Mouse (Mus musculus) retina, adult 2 months (tissue): ENCODE results near the gene Phkg2.
A peak's percentile ranks its signal among the peaks of the same experiment; 100 is the strongest.
"Not testable (repeated sequence)": the region's sequence is repeated elsewhere in the genome, so short reads cannot be mapped to it uniquely, and the experiment has no call there.

Experiments
- DNase-seq: peaks from one replicate; pipeline ENCODE4 v3.0.0-alpha.2; 2012; ENCODE audit warnings: low read depth, low spot score

Phkg2 gene

DNA sequence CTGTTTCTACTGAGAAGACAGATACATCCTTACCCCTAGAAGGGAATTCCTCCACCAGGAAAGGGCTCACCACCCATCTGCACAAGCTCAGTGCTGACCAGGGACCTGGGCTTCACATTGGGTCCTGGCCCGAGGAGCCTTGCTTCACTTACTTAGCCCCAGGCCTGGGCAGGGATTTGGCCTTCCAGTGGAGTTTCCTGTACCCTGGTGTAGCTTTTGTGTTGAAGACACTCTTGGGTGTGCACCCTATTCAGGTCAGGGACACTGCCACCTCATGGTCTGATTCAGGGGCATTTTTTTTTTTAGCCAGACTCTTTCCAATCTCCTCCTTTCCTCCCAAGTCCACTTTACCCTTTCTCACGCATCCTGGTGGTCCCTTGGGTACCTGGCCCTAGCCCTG is 29.8 kb downstream of the Phkg2 start:
- no peak for DNase-seq

DNA sequence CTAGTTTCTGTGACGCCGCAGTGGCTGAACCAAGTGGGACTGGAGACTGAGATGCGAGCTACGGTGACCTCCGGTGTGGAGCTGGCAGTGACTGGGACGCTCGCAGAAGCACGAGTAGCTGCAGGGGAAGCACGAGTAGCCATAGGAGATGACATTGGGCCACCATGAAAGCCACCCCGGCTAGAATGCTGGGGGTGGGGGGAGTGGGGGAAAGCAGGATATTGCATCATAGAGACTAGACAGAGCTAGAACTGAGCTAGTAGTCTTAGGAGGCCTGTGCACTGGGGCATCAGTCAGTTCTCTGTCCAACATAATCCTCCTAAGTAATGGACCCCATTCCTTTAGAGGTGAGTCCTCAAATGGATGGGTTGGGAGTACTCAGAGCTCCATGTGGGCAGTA is 31.1 kb downstream of the Phkg2 start:
- no peak for DNase-seq

DNA sequence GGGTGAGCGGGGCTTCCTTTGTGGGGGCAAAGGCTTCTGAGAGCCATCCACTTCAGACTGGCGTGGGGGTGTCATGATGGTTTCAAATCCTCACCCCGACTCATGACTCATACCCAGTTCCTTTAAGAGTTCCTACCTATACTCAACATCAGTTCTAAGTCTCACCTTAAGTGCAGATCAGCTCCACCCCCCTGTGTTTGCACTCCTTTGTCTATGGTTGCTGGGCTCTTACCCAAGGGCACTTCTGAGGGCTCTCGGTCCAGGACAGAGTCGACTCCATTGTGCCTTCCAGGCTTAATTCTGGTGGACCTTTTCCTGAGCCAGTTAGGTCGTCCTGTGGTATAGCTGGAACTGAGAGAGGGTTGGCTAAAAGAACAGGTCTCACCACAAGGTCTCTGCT is 34.0 kb downstream of the Phkg2 start:
- no peak for DNase-seq

DNA sequence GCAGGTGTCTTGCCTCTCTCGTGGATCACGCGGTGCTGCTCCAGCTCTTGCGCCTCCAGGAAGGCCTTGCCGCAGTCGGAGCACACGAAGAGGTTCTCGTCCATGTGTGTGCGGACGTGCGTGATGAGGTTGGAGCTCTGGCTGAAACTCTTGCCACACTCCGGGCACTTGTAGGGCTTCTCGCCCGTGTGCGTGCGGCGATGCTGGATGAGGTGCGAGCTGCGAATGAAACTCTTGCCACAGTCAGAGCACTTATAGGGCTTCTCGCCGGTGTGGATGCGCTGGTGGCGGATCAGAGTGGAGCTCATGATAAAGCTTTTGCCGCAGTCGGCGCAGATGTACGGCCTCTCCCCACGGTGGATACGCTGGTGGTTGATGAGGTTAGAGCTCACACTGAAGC is 37.9 kb downstream of the Phkg2 start:
- no peak for DNase-seq

GRCm38 (mm10) chr7:127611561-127611960 is 38.4 kb downstream of the Phkg2 start:
- no peak for DNase-seq

DNA sequence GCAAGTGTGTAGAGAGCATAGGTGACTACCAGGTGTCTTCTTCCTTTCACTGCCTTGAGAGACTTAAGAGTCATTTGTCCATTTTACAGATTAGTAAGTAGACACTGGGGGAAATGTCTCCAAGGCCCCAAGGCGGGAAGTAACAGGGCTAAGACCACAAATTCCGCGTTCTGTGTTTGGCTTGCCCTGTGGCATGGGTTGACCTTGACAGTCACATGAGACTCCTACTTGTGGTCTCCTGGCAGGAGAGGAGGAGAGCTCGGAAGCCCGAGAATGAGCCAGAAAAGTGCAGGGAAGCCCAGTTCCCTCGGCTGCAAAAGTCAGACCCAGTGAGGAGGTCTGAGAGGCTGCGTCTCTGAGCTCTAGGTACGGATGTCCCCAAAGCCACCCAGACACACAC is 40.4 kb downstream of the Phkg2 start:
- DNase-seq = no peak

- no peak for DNase-seq
These were observed 41.0 kb downstream of the Phkg2 start for GRCm38 (mm10) chr7:127614091-127614490.

GRCm38 (mm10) chr7:127614511-127614890 is 41.4 kb downstream of the Phkg2 start:
- DNase-seq = no peak

DNA sequence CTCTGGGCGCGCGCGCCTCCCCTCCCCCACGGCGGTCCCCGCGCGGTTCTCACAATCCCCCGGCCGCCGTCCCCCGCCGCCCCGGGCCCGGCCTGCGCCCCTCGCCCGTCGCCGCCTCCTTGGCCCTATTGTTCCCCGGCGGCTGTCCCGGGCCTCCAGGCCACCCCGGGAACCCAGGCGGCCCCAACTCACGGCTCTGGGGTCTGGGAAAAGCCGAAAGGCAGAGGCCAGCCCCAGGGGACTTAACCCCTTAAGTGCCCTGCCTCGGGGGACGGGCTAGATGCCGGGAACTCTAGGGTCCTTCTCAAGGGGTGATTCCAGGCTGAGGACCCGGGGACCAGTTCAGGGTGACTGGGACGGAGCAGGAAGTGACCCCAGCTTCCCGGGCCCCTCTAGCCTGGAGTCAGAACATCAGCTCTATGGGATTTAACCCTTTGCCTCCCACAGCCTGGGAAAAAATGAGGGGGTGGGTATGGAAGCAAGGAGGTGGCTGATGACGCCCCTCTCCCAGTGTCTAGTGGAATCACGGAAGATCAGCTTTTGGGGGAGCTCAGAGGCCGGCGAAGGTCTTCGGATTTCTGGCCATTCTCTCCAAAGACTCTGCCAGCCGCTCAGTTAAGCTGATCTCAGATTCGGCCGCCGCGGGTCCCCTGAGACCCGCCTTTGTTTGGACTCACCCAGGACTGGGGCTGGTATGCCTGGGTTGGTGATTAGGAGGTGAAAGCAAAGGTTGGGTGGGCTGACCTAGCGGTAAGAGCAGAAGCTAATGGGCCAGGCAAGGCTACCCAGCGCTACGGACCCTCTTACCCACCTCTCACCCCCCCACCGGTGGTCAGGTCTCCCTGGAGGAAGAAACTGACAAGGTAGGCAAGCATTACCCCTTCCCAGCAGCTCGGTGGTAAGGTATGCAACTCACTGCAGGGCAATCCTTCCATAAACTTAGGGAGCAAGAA is 42.0 kb downstream of the Phkg2 start, which contains the start of gene Zfp629:
Gene Zfp629, minus strand, starts transcription at position 907 of the 953 bp plus-strand sequence.
- DNase-seq = peak; percentile 69

- DNase-seq = no peak
These were observed 43.2 kb downstream of the Phkg2 start for GRCm38 (mm10) chr7:127616336-127616735.

DNA sequence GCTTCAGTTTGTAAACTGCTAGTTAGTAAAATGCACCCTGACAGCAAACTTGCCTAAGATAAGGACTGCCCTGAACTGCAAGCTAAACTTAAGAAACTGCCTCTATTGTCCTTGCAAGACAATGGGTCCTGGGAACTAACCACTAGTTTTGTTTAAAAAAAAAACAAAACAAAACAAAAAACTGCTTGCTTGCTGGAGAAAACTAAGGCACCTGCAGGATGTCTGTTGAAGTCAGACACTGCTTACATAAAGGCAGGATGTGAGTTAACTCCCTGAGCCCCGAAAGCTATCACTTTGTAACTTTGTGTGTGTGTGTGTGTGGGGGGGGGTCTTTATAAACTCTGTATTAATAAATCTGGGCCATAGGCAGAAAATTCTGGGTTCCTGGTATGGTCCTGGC is 43.7 kb downstream of the Phkg2 start:
- no peak for DNase-seq

DNA sequence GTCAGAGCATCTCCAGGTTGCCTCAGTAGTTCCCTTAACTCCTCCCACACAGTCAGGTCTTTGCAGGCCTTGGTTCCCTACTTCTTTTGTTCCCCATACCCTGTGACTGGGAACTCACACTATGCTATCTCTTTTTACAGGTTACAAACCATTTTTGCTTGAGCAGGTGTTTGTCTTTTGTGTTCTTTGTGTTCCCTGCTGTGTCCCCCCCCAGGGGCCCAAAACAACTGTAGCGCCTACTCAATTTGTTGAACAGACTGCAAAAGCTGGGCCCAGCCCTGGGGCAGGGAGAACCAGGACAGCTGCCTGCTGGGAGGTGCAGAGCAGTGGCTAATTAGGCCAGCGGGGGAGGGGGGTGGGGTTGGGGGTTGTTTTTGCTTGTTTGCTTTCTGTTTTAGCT is 44.8 kb downstream of the Phkg2 start:
- DNase-seq = no peak

GRCm38 (mm10) chr7:127618402-127618801 is 45.3 kb downstream of the Phkg2 start:
- not testable (repeated sequence) for DNase-seq

DNA sequence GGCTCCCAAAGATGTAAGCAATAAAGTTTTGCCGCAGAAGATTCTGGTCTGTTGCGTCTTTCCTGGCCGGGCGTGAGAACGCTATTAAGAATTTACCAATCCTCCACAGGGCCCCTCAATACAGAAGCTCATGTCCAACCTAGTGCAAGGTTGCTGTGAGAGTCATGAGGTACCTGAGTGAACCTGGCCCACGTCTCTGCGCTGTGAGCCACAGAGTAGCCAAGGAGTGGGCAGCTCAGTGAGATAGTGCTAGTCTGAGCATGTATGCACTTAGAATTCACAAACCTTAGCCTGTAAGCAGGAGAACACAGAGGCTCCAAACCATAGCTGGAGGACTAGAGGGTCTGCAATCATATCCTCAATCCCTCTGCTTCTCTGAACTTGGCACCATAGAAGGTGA is 52.9 kb downstream of the Phkg2 start:
- no peak for DNase-seq

DNA sequence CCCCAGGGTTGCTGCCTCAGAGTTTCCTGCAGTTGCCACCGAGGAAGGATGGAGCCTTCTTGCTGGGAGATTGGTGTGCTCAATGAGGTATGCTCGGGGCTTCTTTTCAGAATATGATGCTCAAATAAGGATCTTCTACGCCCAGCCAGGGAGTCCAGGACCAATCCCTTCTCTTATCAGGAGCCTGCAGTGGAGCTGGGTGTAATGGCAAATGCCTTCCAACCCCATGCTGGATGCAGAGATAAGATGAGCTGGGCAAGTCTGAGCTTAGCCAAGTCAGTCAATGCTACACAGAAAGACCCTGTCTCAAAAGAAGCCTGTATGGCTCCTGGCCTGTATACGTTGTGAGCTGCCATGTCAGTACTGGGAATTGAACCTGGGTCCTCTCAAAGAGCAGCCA is 53.3 kb downstream of the Phkg2 start:
- no peak for DNase-seq

- no peak for DNase-seq
These were observed 55.5 kb downstream of the Phkg2 start for GRCm38 (mm10) chr7:127628646-127629045.

DNA sequence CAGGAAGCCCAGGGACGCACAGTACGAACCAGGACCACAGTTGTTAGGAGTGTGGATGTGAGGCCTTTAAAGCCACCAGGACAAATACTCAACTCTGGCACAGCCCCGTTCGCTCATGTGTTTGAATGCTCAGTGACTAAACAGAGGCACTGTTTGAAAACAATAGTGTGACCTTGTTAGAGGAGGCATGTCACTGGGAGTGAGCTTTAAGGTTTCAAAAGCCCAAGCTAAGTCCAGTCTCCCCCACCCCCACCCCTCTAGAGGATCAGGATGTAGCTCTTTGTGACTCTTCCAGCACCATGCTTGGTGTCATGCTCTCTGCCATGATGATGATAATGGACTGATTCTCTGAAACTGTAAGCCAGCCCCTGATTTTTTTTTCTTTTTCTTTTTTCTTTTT is 58.3 kb downstream of the Phkg2 start:
- DNase-seq = no peak
